Mouse (Mus musculus): ENCODE measurements at regions not wholly inside any gene's neighbourhood (a gene's known extent, or its start where the extent isn't known, plus 50 kb on each side); places are given as distances from the start of the nearest gene placed in this dataset.

DNA sequence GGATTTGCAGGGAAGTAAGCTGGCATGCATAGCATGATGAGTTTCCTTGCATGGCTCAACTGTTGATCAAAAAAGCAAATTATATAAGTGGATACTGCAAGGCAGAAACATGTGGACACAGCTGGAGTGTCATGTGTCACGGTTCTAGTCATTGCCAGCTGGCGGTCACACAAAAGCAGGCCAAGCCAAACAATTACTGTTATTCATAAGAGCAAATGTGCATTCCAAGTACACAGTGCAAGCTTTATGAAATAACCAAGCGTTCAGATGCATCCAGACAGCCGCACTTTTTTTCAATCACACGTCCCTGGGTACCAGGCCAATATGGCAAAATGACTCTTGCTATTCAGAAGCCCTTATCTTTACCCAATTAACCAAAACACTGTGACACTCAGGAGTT is 119.6 kb upstream of the Meis1 start:
- TF ChIP-seq CTCF (IDR thresholded peaks at IDR 0.05; ENCODE audit: low read depth, low read length) (no peak), POLR2A (IDR thresholded peaks at IDR 0.05; ENCODE audit: insufficient read depth, low read length) (no peak)
